Mouse (Mus musculus): ENCODE measurements around the gene Pramef8. TPM values are rescaled to one million over a fixed set of nuclear protein-coding genes. Genes with fewer than 3 reads are reported as not detected.
"Not testable (repeated sequence)": the region's sequence is repeated elsewhere in the genome, so short reads cannot be mapped to it uniquely, and the experiment has no call there.

Pramef8 gene
- polyA plus RNA-seq, 1 experiment from 2014 or later = 11.0 TPM

DNA sequence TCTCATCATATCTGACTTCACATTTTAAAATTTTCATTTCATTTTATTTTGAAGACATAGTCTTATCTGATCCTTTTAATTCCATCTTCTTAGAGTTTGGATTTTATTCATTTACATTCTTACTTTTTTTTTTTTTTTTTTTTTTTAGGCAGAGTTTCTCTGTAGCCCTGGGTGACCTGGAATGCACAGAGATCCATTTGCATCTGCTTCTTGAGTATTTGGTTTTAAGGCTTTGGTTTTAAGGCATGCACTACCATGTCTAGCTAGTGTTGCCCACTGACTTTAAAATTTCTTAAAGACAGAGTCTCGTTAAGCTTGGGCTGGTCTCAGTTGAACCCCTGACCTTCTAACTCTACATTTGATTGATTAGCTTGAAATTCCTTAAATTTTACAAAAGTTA is 1.4 kb downstream of the Pramef8 start:
- Histone ChIP-seq H3K4me1 (replicated peaks) (peaks cover 8% of the 10 kb centered on the region), H3K4me2 (no peak overlapping the region; the same call in 1 of the 2 replicates), H3K9ac (no peak overlapping the region), H3K27me3 (no peaks in the 10 kb centered on the region), H3K36me3 (peaks cover 39% of the 10 kb centered on the region), H3K4me3 (no peak overlapping the region), H3K27ac (no peak overlapping the region), H3K9me3 (replicated peaks) (no peaks in the 10 kb centered on the region)
- 92% methylated on average over 1 of the region's 1 CpGs for WGBS
- ATAC-seq (replicated peaks; ENCODE audit: insufficient number of reproducible peaks, insufficient read depth, low FRiP score, low read depth) = no peak

- no peak overlapping the region for H3K27ac ChIP-seq
- no peak overlapping the region for H3K4me3 ChIP-seq
- no peaks in the 10 kb centered on the region for H3K27me3 ChIP-seq
- H3K9me3 ChIP-seq (replicated peaks) = no peaks in the 10 kb centered on the region
- ATAC-seq (replicated peaks; ENCODE audit: insufficient number of reproducible peaks, insufficient read depth, low FRiP score, low read depth) = no peak
- no peak overlapping the region for H3K9ac ChIP-seq
- WGBS = 92% methylated on average over 3 of the region's 3 CpGs
- peaks cover 8% of the 10 kb centered on the region for H3K4me1 ChIP-seq (replicated peaks)
- peaks cover 44% of the 10 kb centered on the region for H3K36me3 ChIP-seq
- H3K4me2 ChIP-seq = no peak overlapping the region
These were observed 1.9 kb downstream of the Pramef8 start for GRCm38 (mm10) chr4:143414121-143414520.

DNA sequence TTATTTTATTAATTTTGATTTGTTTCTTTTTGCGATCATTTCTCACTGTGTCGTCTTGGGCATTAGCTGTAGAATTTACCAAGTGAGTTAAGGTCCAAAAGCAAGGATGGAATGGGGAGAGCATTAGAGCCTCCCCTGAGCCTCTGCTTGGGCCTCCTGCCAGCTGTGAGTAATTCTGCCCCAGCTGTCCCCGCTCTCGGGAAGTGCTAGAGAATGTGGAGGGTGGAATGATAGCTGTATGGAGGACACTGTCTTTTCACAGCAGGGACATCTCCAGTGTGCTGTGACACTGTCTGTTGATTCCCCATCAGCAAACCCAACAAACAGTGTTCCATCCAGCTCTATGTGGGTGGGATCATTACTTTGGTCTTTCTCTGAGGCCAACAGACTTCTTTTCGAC is 14.5 kb downstream of the Pramef8 start:
- H3K4me3 ChIP-seq; H3K27ac ChIP-seq; H3K36me3 ChIP-seq; H3K4me1 ChIP-seq (replicated peaks); ATAC-seq (replicated peaks; ENCODE audit: insufficient number of reproducible peaks, insufficient read depth, low FRiP score, low read depth); H3K4me2 ChIP-seq; H3K27me3 ChIP-seq; H3K9me3 ChIP-seq (replicated peaks); H3K9ac ChIP-seq: not testable (repeated sequence)
- WGBS = 55% methylated on average over 5 of the region's 5 CpGs

- WGBS = 75% methylated on average over 3 of the region's 3 CpGs
- Histone ChIP-seq H3K4me2 (no peak within 1 kb of the TSS), H3K4me1 (replicated peaks) (no peaks in the 10 kb centered on the region), H3K27me3 (no peaks in the 10 kb centered on the region), H3K9ac (no peak within 1 kb of the TSS), H3K4me3 (no peak within 1 kb of the TSS), H3K9me3 (replicated peaks) (no peaks in the 10 kb centered on the region), H3K36me3 (no peaks in the 10 kb centered on the region), H3K27ac (no peak within 1 kb of the TSS)
- ATAC-seq (replicated peaks; ENCODE audit: insufficient number of reproducible peaks, insufficient read depth, low FRiP score, low read depth) = no peak
These were observed 38.0 kb downstream of the Pramef8 start, which contains the start of gene Oog4 for GRCm38 (mm10) chr4:143450224-143450623. Gene Oog4, minus strand, starts transcription at chr4:143450324.

Other genes starting within 250 kb of the Pramef8 start
- 6.6 and 7.8 TPM in 2 replicates for gene Prdm2, start 199.4 kb upstream of the Pramef8 start, polyA plus RNA-seq (2015; fragmentation: Nextera tagmentation; extraction: Ambion mirVana)
- gene Pdpn, start 112.9 kb upstream of the Pramef8 start, polyA plus RNA-seq (2015; fragmentation: Nextera tagmentation; extraction: Ambion mirVana) = 22.9 and 26.6 TPM in 2 replicates
- 0.11 and 0.25 TPM in 2 replicates for gene Lrrc38, start 62.7 kb upstream of the Pramef8 start, polyA plus RNA-seq (2015; fragmentation: Nextera tagmentation; extraction: Ambion mirVana)
- not detected in 2 replicates for gene Pramel1, start 18.0 kb upstream of the Pramef8 start, polyA plus RNA-seq (2015; fragmentation: Nextera tagmentation; extraction: Ambion mirVana)
- gene Oog4, start 37.9 kb downstream of the Pramef8 start, polyA plus RNA-seq (2015; fragmentation: Nextera tagmentation; extraction: Ambion mirVana) = not detected in 2 replicates
- not detected in 2 replicates for gene Gm13043, start 98.9 kb downstream of the Pramef8 start, polyA plus RNA-seq (2015; fragmentation: Nextera tagmentation; extraction: Ambion mirVana)
- gene Gm13040, start 123.5 kb downstream of the Pramef8 start, polyA plus RNA-seq (2015; fragmentation: Nextera tagmentation; extraction: Ambion mirVana) = not detected in 2 replicates
- gene BC080695, start 139.3 kb downstream of the Pramef8 start, polyA plus RNA-seq (2015; fragmentation: Nextera tagmentation; extraction: Ambion mirVana) = not detected in 2 replicates
- gene Gm13057, start 139.3 kb downstream of the Pramef8 start, polyA plus RNA-seq (2015; fragmentation: Nextera tagmentation; extraction: Ambion mirVana) = not detected in 2 replicates
- not detected in 2 replicates for gene Gm13083, start 202.6 kb downstream of the Pramef8 start, polyA plus RNA-seq (2015; fragmentation: Nextera tagmentation; extraction: Ambion mirVana)
- gene Gm13088, start 244.8 kb downstream of the Pramef8 start, polyA plus RNA-seq (2015; fragmentation: Nextera tagmentation; extraction: Ambion mirVana) = not detected in 2 replicates

Measured in heart, embryonic 15.5 days (tissue).